Mouse (Mus musculus): Measurements from ENCODE around the gene 1700029F12Rik.

GRCm38 (mm10) chr13:96990045-96990444 is 44.1 kb downstream of the 1700029F12Rik start:
- TF ChIP-seq CTCF (IDR thresholded peaks at IDR 0.05; ENCODE audit: low read depth), result no peak
- TF ChIP-seq EP300 (IDR thresholded peaks at IDR 0.05; ENCODE audit: low read depth), result no peak

Data from heart, postnatal 0 days (tissue).